Mouse (Mus musculus) embryonic facial prominence, embryonic 14.5 days (tissue): ENCODE results near the gene Olfr827. TPM values are rescaled to one million over a fixed set of nuclear protein-coding genes. Genes with fewer than 3 reads are reported as not detected.

Experiments used
- ATAC-seq: fragments of 200-750 bp; cut with Nextera tagmentation; 2 replicates; pipeline ENCODE4 v1.8.0; 2017; ENCODE audit warnings: low read depth, moderate number of reproducible peaks, moderate TSS enrichment
- DNase-seq: peaks from one replicate; pipeline ENCODE4 v3.0.0-alpha.2; 2015; ENCODE audit warnings: low spot score
- H3K27ac ChIP-seq: fragments of 300-500 bp; sonication (generic); replicated peaks from 2 replicates; pipeline ENCODE4 v1.5.1; 2014; ENCODE audit warnings: low read depth, mild to moderate bottlenecking, low read length, moderate library complexity
- H3K27me3 ChIP-seq: fragments of 300-500 bp; sonication (generic); replicated peaks from 2 replicates; pipeline ENCODE4 v1.6.1; 2014; ENCODE audit warnings: low read length; ENCODE audit not compliant: control insufficient read depth, insufficient read depth
- H3K36me3 ChIP-seq: fragments of 300-500 bp; sonication (generic); 2 replicates; pipeline ENCODE4 v1.6.1; 2014; ENCODE audit warnings: low read length, mixed read lengths; ENCODE audit not compliant: control insufficient read depth, insufficient read depth
- H3K4me1 ChIP-seq: fragments of 300-500 bp; sonication (generic); 2 replicates; pipeline ENCODE4 v1.6.1; 2014; ENCODE audit warnings: antibody characterized with exemption, low read length; ENCODE audit not compliant: control insufficient read depth, insufficient read depth
- H3K4me2 ChIP-seq: fragments of 300-500 bp; sonication (generic); 2 replicates; pipeline ENCODE4 v1.6.1; 2014; ENCODE audit warnings: low read depth, mild to moderate bottlenecking, low read length, moderate library complexity, mixed read lengths
- H3K4me3 ChIP-seq: fragments of 300-500 bp; sonication (generic); 2 replicates; pipeline ENCODE4 v1.5.1; 2014; ENCODE audit warnings: low read depth, mild to moderate bottlenecking, low read length
- H3K9ac ChIP-seq: fragments of 300-500 bp; sonication (generic); 2 replicates; pipeline ENCODE4 v1.6.1; 2014; ENCODE audit warnings: low read depth, mild to moderate bottlenecking, low read length, moderate library complexity, mixed read lengths
- H3K9me3 ChIP-seq: fragments of 300-500 bp; sonication (generic); 2 replicates; pipeline ENCODE4 v1.6.1; 2016; ENCODE audit warnings: low read length; ENCODE audit not compliant: control insufficient read depth
- WGBS: fragments of 180-500 bp; shearing (Covaris S2); extraction: QIAGEN DNeasy Blood & Tissue Kit; methylation state at CpG from one replicate; pipeline ENCODE4 v1.1.7; 2014; 5-methylcytosine and 5-hydroxymethylcytosine counted together
- polyA plus RNA-seq: library from polyadenylated mRNA; unstranded; fragments of >200 nt; fragmentation: Nextera tagmentation; extraction: Ambion mirVana; gene quantifications from 2 replicates; pipeline ENCODE4 v1.2.1, GENCODE M21; 2014

The Olfr827 gene
- not detected in 2 replicates for polyA plus RNA-seq

- no peaks in the 10 kb centered on the region for H3K36me3 ChIP-seq
- no peaks in the 10 kb centered on the region for H3K27me3 ChIP-seq
- DNase-seq (no peak), ATAC-seq (no peak)
- H3K4me1 ChIP-seq, result no peaks in the 10 kb centered on the region
- no peak within 1 kb of the TSS for H3K9ac ChIP-seq
- H3K27ac ChIP-seq, result no peak within 1 kb of the TSS
- WGBS, result 92% methylated on average over 1 of the region's 1 CpGs
- H3K9me3 ChIP-seq, result no peaks in the 10 kb centered on the region
- H3K4me3 ChIP-seq, result no peak within 1 kb of the TSS
- H3K4me2 ChIP-seq, result no peak within 1 kb of the TSS
Observed at GRCm38 (mm10) chr10:130214303-130214702, at the start of gene Olfr827. Olfr827 (minus strand) TSS chr10:130214403.

DNA sequence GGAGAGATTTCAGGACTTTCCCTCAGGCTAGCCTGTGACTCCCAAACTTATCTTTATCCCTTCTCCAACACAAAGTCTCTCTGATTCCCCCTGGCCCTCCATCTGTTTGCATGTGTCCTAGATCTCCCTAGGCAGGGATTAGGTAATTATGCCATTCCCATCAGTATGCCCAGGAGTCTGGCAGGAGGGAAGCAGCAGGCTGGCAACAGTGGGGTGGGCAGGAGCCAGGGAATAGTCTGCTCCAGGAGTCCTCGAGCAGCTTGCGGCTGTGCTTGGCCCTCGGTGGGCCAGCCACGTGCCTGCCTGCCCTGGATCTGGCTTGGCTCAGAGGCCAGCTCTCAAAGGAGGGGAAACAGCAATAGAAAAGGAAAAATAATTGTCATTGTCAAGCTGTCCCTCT, 49.0 kb upstream of the Olfr827 start:
- Histone ChIP-seq H3K4me1 (no peaks in the 10 kb centered on the region), H3K4me2 (no peak overlapping the region), H3K27ac (no peak overlapping the region), H3K27me3 (no peaks in the 10 kb centered on the region), H3K36me3 (no peaks in the 10 kb centered on the region), H3K9ac (no peak overlapping the region), H3K9me3 (no peaks in the 10 kb centered on the region), H3K4me3 (no peak overlapping the region)
- ATAC-seq, result no peak
- no peak for DNase-seq
- 48% methylated on average over 4 of the region's 4 CpGs for WGBS

DNA sequence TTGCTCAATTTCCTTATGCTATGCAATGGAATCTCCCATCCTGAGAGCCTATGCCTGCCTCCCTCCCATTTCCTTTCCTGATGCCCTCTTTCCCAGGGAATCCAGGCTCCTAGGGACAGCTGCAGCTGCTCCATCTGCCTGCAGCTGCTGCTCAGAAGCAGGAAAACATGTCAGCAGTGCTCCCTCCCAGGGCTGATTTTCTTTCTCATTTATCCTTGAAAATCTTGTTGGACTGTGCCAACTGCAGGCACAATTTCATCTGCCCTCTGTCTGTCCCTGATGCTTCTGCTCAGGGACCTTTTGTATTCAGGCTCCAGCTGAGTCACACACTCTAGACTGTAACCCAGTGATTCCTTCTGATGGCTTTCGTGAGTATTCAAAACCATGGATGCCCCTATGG, 45.3 kb upstream of the Olfr827 start:
- H3K27me3 ChIP-seq, result no peaks in the 10 kb centered on the region
- ATAC-seq, result peak; percentile 86
- 70% methylated on average over 1 of the region's 1 CpGs for WGBS
- H3K27ac ChIP-seq, result no peak overlapping the region
- no peak overlapping the region for H3K9ac ChIP-seq
- H3K4me1 ChIP-seq, result no peaks in the 10 kb centered on the region
- H3K4me2 ChIP-seq, result no peak overlapping the region
- H3K4me3 ChIP-seq, result no peak overlapping the region
- H3K36me3 ChIP-seq, result no peaks in the 10 kb centered on the region
- peak; percentile 69 for DNase-seq
- no peaks in the 10 kb centered on the region for H3K9me3 ChIP-seq

- Histone ChIP-seq H3K4me1 (no peaks in the 10 kb centered on the region), H3K4me3 (no peak overlapping the region), H3K27me3 (no peaks in the 10 kb centered on the region), H3K9ac (no peak overlapping the region), H3K36me3 (no peaks in the 10 kb centered on the region), H3K4me2 (no peak overlapping the region), H3K27ac (no peak overlapping the region), H3K9me3 (no peaks in the 10 kb centered on the region)
- ATAC-seq (peak; percentile 63; the same call in 1 of the 2 replicates), DNase-seq (peak; percentile 58)
- 5% methylated on average over 2 of the region's 2 CpGs for WGBS
Observed at GRCm38 (mm10) chr10:130244271-130244670, 30.1 kb upstream of the Olfr827 start.

GRCm38 (mm10) chr10:130238318-130239209, 24.4 kb upstream of the Olfr827 start:
- Histone ChIP-seq H3K4me2 (no peak overlapping the region), H3K4me3 (no peak overlapping the region), H3K9me3 (no peaks in the 10 kb centered on the region), H3K4me1 (no peaks in the 10 kb centered on the region), H3K36me3 (no peaks in the 10 kb centered on the region), H3K27me3 (no peaks in the 10 kb centered on the region), H3K27ac (no peak overlapping the region), H3K9ac (no peak overlapping the region)
- DNase-seq (no peak), ATAC-seq (no peak)
- 56% methylated on average over 2 of the region's 2 CpGs for WGBS

- no peak overlapping the region for H3K4me2 ChIP-seq
- H3K27me3 ChIP-seq, result no peaks in the 10 kb centered on the region
- H3K9ac ChIP-seq, result no peak overlapping the region
- ATAC-seq (no peak), DNase-seq (no peak)
- H3K4me3 ChIP-seq, result no peak overlapping the region
- WGBS, result 44% methylated on average over 1 of the region's 1 CpGs
- no peaks in the 10 kb centered on the region for H3K9me3 ChIP-seq
- H3K36me3 ChIP-seq, result no peaks in the 10 kb centered on the region
- H3K4me1 ChIP-seq, result no peaks in the 10 kb centered on the region
- no peak overlapping the region for H3K27ac ChIP-seq
Observed at GRCm38 (mm10) chr10:130234576-130234975, 20.4 kb upstream of the Olfr827 start.

- no peaks in the 10 kb centered on the region for H3K9me3 ChIP-seq
- DNase-seq, result no peak
- H3K4me2 ChIP-seq, result no peak overlapping the region
- H3K9ac ChIP-seq, result no peak overlapping the region
- no peak for ATAC-seq
- 61% methylated on average over 1 of the region's 1 CpGs for WGBS
- no peaks in the 10 kb centered on the region for H3K4me1 ChIP-seq
- no peaks in the 10 kb centered on the region for H3K27me3 ChIP-seq
- H3K4me3 ChIP-seq, result no peak overlapping the region
- no peak overlapping the region for H3K27ac ChIP-seq
- no peaks in the 10 kb centered on the region for H3K36me3 ChIP-seq
Observed at GRCm38 (mm10) chr10:130232117-130232516, 17.9 kb upstream of the Olfr827 start.

- Histone ChIP-seq H3K9ac (no peak overlapping the region), H3K27ac (no peak overlapping the region), H3K4me2 (no peak overlapping the region), H3K9me3 (no peaks in the 10 kb centered on the region), H3K4me3 (no peak overlapping the region), H3K27me3 (no peaks in the 10 kb centered on the region), H3K4me1 (no peaks in the 10 kb centered on the region), H3K36me3 (no peaks in the 10 kb centered on the region)
- ATAC-seq (no peak), DNase-seq (peak; percentile 3)
- WGBS, result 84% methylated on average over 5 of the region's 5 CpGs
Observed at GRCm38 (mm10) chr10:130229584-130229983, 15.4 kb upstream of the Olfr827 start.

GRCm38 (mm10) chr10:130228246-130228645, 14.0 kb upstream of the Olfr827 start:
- Histone ChIP-seq H3K4me1 (no peaks in the 10 kb centered on the region), H3K27ac (no peak overlapping the region), H3K4me2 (no peak overlapping the region), H3K4me3 (no peak overlapping the region), H3K9me3 (no peaks in the 10 kb centered on the region), H3K36me3 (no peaks in the 10 kb centered on the region), H3K9ac (no peak overlapping the region), H3K27me3 (no peaks in the 10 kb centered on the region)
- ATAC-seq (peak; percentile 71; the same call in 1 of the 2 replicates), DNase-seq (peak; percentile 68)
- WGBS, result 0% methylated on average over 1 of the region's 1 CpGs
